Mouse (Mus musculus) liver, embryonic 14 days (tissue): Measurements from ENCODE around the gene Cryl1. TPM values are rescaled to one million over a fixed set of nuclear protein-coding genes. Genes with fewer than 3 reads are reported as not detected.

Experiments used
- polyA plus RNA-seq: library from polyadenylated mRNA; depleted of rRNA; stranded (reverse); fragments of >200 nt; gene quantifications from 2 replicates; pipeline ENCODE4 v1.2.3, GENCODE M21; 2012; rRNA removed

The Cryl1 gene
- 6.6 and 7.1 TPM in 2 replicates for polyA plus RNA-seq

DNA sequence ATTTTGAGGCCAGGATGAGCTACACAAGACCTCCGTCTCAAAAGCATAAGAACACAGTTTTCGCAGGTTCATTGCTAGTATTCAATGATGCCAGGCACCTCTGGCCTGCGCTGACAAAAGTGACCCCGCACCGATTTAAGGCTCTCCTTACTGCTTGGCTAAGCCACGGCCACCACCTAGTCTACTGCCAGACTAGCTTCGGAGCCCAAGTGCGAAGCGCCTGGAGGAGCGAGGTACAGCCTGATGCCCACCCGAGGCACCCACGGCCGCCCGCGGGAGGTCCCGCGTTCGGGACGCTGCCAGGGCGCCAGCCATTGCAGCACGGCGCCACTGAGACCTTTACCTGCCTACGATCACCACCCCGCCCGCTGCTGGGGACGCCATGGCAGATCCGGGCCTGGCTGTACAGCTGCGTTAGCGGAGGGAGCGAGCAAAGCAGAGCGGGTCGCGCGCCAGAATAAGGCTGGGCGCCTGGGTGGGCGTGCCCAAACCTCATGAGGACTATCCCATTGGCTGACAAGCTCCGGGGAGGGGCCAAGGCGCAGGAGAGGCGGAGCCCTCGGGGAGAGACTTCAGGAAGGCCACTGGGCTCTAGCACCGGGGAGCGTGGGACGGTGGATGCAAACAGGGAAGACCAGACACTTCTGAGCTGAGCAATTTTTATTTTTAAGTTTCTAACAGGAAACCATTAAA, at the start of gene Cryl1:
Cryl1 (minus strand) TSS at position 465 of the 693 bp plus-strand sequence.

DNA sequence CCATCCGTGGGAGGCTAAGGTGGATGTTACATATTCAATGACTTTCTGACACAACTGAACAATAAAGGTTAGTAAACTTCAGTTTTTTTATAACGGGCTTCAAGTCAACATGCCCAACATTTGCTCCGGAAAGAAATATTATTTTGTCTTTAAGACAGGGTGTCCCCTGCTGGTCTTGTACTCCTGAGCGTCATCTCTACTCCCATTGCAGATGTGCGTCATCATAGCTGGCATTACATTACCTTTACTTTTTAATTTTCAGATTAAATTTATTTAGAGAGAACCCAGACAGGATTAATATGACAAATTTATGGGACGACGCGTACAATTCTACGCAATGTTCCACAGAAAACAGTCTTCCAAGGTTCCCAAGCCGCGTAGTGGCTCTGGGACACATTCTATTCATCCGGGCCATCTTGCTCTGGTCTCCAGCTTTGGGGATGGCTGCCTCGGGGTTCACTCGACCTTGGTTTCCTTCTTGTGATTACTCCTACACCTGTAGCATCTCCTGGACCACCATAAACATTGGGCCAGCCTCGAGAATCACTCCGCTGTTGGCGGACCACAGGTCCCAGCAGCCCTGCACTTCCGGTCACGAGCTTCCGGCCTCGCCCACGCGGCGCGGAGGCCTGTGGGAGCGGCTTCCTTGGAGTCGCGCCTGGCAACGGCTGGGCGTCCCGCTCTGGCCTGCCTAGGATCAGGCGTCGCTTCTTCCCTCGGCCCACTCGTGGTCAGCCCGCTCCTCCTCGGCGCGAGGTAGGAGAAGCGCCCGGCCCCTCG, 25.3 kb upstream of the Cryl1 start, which contains the start of gene Ift88:
Ift88 (plus strand) TSS at position 631 of the 780 bp plus-strand sequence.

Other genes starting within 250 kb of the Cryl1 start
- gene Ift88, start 25.5 kb upstream of the Cryl1 start, polyA plus RNA-seq: 1.6 and 1.7 TPM in 2 replicates
- gene Il17d, start 126.2 kb upstream of the Cryl1 start, polyA plus RNA-seq: 0.32 and 0.44 TPM in 2 replicates
- 14.9 and 16.8 TPM in 2 replicates for gene Eef1akmt1, start 173.1 kb upstream of the Cryl1 start, polyA plus RNA-seq